Mouse (Mus musculus) induced T-regulatory cell, adult 2 months (primary cell): ENCODE results near the gene Slc12a9.
"Not testable (repeated sequence)": the region's sequence is repeated elsewhere in the genome, so short reads cannot be mapped to it uniquely, and the experiment has no call there.

ENCODE experiments used
- DNase-seq: peaks from one replicate; pipeline ENCODE4 v3.0.0-alpha.2; 2012; ENCODE audit warnings: low read depth

The Slc12a9 gene

DNA sequence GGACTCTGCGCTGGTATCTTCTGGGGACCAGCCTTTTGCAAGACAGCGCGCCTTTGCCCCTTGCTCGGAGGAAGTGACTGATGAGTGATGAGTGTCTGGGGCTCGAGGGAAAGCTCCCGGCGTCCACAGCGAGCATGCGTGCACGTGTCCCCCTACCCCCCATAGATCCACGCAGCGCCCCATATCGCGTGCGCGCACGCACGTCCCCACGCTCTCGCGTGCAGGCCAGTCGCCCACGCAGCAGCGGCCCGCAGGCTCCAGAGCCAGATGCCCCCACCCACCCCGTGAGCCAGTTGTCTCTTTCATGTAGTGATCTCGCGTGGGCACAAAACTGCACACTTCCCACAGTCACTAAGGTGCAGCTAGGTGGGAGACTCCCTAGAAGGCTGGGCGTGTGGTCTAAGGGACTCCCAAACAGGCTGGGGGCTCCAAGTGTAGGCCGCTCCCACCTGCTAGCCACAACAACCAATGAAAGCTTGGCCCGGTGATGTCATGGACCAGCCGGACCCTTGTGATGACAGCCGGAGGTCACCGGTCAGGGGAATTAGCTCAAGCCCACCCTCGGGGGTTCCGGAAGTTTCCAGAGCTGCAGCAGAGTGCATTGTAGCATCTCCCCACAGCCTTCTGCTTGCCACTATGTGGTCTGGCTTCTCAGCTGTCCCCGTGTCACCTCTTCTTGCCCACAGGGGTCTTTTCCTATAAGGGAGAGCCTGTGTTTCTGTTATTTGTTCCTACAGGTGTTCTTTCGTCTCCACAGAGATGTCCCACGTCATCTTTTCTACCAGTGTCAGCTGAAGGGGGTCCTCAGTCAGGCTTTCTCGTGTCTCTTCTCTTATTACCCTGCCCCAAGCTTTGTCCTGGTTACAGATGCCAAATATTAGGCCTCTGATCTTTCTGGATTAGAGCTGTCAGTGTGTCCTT lies 46.1 kb downstream of the Slc12a9 start, which contains the start of gene Ache:
Ache (plus strand) TSS at position 488 of the 921 bp plus-strand sequence.
- DNase-seq, result peak; percentile 56

DNA sequence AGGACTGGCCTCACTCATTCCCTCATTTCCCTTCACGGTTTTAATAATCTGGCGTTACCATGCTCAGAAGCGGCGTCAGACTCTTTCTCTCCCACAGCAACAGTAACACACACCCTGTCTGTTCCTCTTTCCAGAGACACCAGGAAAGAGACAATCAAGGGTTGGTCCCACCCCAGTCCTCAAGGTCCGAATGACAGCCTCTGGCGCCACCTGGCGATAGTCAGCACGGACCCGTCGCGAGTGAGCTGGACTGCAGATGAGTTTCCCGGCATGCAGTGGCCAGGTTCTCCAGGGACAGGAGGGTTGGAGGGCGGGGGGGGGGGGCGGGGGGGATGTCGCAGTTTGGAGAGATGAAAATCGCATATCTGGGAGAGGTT lies 46.8 kb downstream of the Slc12a9 start:
- peak; percentile 86 for DNase-seq

DNA sequence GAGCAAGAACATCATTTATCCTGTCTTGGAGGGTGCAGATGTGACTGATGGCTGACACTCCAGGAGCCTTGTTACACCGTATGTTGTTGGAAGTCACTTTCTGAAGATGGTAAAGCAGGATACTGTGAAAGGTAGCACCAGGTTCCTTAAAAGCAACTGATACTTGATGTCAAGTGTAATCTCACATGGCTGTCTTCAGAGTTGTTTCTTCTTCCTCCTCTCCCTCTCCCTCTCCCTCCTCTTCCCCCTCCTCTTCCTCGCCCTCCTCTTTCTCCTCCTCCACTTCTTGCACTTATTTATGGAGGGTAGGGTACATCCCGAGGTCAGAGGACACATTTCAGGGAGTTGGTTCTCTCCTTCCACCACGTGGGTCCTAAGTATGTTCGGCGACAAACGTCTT lies 47.4 kb downstream of the Slc12a9 start:
- no peak for DNase-seq

DNA sequence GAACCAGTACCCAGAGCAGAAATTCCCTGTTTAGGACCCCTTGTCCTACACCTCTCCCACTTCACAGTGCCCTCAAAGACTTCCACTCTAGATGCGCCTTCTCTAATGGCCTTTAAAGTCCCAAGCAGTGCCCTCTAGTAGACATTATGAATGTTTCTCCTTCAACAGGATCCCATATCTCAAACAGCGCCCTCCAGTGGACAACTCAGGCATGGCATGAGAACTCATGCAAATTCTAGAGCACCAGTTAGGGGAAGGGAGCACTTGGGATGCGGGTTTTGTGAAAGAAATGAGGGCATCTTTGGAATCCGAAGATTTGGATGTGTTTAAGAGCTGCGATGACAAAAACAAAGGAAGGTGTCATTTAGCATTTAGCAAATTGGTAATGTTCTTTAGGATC lies 48.4 kb downstream of the Slc12a9 start:
- peak; percentile 91 for DNase-seq

DNA sequence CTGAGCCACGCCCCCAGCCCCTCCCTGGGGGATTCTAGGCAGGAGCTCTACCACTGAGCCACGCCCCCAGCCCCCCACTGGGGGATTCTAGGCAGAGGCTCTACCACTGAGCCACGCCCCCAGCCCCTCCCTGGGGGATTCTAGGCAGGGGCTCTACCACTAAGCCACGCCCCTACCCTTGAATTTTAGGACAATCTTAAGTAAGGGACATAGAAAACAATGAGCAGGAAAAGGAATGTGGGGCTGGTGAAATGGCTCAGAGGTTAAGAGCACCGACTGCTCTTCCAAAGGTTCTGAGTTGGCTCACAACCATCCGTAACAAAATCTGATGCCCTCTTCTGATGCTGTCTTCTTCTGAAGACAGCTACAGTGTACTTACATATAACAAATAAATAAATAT lies 49.0 kb downstream of the Slc12a9 start:
- not testable (repeated sequence) for DNase-seq

DNA sequence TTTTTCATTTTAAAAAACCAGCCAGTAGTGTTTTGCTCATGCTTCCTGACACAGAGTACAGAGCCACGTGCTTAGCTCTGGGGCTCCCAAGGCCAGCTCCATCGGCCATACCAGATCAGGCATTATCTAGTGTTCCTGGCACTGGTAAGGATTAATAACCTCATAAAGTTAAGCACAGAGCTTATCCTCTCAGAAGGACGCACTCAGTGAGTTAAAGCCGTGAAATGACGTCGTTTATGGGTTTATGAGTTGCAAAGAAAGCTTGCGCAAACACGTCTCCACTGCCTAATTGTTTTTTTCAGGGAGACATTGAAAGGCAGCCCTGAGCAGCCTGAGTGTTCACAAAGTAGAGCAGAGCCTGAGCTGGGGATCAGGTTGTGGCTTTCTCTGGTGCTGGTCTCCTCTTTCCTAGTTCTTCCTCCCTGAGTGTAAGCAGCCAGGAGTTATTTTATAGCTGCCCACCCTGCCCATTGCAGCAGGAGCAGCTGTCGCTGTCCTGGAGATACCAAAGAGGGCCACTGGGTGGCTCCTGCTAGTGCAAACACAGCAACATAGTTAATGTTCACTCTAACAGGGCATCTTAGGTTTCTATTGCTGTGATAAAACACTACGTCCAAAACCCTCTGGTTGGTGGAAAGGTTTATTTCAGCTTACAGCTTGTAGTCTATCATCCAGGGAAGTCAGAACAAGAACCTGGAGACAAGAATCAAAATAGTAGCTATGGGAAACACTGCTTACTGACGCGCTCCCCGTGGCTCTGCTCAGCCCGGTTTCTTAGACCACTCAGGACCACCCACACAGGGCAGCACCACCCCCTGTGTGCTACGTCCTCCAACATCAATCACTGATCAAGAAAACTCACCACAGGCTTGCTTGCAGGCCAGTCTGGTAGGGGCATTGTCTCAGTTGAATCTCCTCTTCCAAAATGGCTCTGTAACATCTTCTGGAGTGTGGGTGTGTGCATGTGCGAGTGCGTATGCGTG lies 55.7 kb downstream of the Slc12a9 start:
- DNase-seq, result no peak

DNA sequence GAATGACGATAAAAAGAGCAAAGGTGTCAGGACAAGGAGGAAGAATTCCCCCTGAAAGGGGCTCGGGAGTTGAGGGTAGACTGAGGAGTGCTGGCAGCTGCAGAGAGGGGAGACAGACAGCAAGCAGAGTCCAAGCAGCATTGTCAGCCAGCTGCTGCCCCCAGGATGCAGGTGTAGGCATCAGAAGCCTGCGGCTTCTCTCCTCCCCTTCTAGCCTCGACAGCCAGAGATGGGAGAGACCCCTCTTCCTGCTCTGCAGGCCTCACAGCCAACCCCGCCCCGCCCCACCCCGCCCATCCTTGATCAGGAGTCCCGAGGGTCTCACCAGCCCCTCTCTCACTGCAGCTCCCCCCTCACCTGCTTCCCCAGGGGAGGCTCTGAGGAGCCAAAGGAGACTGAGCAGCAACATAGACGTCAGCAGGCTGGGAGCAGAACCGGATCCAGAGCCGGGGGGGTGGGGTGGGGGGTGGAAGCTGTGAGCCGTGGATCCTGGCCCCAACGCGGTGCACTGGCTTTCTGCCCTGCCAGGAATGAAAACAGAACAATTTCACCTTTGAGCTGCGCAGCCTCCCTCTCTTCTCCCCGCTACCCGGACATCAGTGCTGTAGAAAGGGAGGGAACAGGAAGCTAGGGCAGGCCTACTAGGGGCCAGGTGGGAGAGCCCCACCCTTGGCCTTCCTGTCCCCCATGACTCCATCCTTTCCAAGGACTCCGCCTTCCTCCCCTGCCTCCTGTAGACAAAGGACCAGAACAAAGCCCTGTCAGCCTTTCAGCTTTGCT lies 65.1 kb downstream of the Slc12a9 start:
- DNase-seq, result peak; percentile 62

DNA sequence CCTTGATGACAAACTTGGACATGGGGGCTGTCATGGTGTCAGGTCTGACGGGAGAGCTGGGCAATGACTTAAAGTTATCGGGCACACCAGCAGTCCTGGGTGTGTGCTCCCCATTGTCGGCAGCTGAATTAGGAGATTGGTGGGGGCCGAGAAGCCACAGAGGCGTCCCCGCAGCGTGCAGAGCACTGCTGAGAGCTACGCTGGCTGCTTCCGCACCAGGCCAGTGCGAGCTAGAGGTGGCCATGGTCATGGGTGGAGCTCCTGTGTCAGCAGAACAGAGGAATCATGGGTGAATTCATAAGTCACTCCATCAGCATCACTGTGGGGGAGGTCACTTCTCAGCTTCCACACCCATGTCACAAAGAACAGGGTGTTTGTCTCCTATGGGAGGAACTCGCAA lies 68.6 kb downstream of the Slc12a9 start:
- DNase-seq, result no peak
